Mouse (Mus musculus) CH12.LX (cell line): ENCODE measurements around the gene Dhrs4. TPM values are rescaled to one million over a fixed set of nuclear protein-coding genes. Genes with fewer than 3 reads are reported as not detected.

Source experiments
- DNase-seq: peaks from one replicate; pipeline ENCODE4 v3.0.0-alpha.2; 2013; ENCODE audit errors: extremely low read depth
- H3K27ac ChIP-seq: 2 replicates; pipeline ENCODE4 v1.5.1; 2012; ENCODE audit warnings: low read depth, mild to moderate bottlenecking, control low read depth, moderate library complexity; ENCODE audit not compliant: insufficient read depth
- H3K27me3 ChIP-seq: replicated peaks from 2 replicates; pipeline ENCODE3; 2012; ENCODE audit warnings: inconsistent platforms
- H3K36me3 ChIP-seq, 2 experiments: replicated peaks in 1 of 2; 2 replicates each; pipeline versions ENCODE3 to v1.6.1; 2012; ENCODE audit warnings: inconsistent platforms in 1 of 2, low read length in 1 of 2, mild to moderate bottlenecking in 1 of 2, mixed read lengths in 1 of 2, moderate library complexity in 1 of 2; ENCODE audit not compliant: control insufficient read depth in 1 of 2, insufficient read depth in 1 of 2
- H3K4me1 ChIP-seq, 2 experiments: 2 replicates each; pipeline ENCODE4 v1.6.1; 2012; ENCODE audit warnings: inconsistent platforms in 1 of 2, moderate library complexity in 1 of 2; ENCODE audit not compliant: insufficient read depth in 2 of 2, control insufficient read depth in 1 of 2
- H3K4me2 ChIP-seq: 2 replicates; pipeline ENCODE4 v1.6.1; 2012; ENCODE audit warnings: low read depth, mild to moderate bottlenecking, control low read depth; ENCODE audit not compliant: poor library complexity, insufficient read depth, severe bottlenecking
- H3K4me3 ChIP-seq, 3 experiments: fragments of 150-350 bp in 1 of 3; sonication (generic) in 1 of 3; replicated peaks in 1 of 3; 2 replicates each; pipeline versions ENCODE3 to v1.5.1; 2011 to 2012; ENCODE audit warnings: low read depth in 2 of 3, low read length in 2 of 3, mild to moderate bottlenecking in 2 of 3, moderate library complexity in 2 of 3, control low read depth in 1 of 3, improper control_type of control experiment in 1 of 3, inconsistent platforms in 1 of 3, mixed read lengths in 1 of 3; ENCODE audit not compliant: poor library complexity in 1 of 3
- H3K79me2 ChIP-seq: replicated peaks from 2 replicates; pipeline ENCODE4 v1.6.1; 2012; ENCODE audit warnings: mild to moderate bottlenecking, moderate library complexity; ENCODE audit not compliant: control insufficient read depth, poor library complexity, insufficient read depth, severe bottlenecking; ENCODE audit errors: extremely low read depth
- H3K9ac ChIP-seq: 2 replicates; pipeline ENCODE4 v1.6.1; 2012; ENCODE audit warnings: low read depth, mild to moderate bottlenecking, control low read depth, moderate library complexity; ENCODE audit not compliant: insufficient read depth
- H3K9me3 ChIP-seq: replicated peaks from 2 replicates; pipeline ENCODE3; 2012; ENCODE audit warnings: low read length, inconsistent platforms, mixed read lengths
- BHLHE40 ChIP-seq: IDR thresholded peaks from 2 replicates; pipeline ENCODE4 v1.6.1; 2011; ENCODE audit warnings: mild to moderate bottlenecking, low read depth, low read length, improper control_type of control experiment
- E2F4 ChIP-seq: IDR thresholded peaks from 2 replicates; pipeline ENCODE4 v1.6.1; 2011; ENCODE audit warnings: low read depth, low read length, improper control_type of control experiment; ENCODE audit not compliant: insufficient replicate concordance
- ELF1 ChIP-seq: IDR thresholded peaks from 2 replicates; pipeline ENCODE4 v1.6.1; 2014; ENCODE audit warnings: low read depth, mild to moderate bottlenecking, inconsistent platforms, low read length, improper control_type of control experiment
- EP300 ChIP-seq: IDR thresholded peaks from 2 replicates; pipeline ENCODE4 v1.6.1; 2011; ENCODE audit warnings: low read length, improper control_type of control experiment
- ETS1 ChIP-seq: conservative IDR thresholded peaks from 2 replicates; pipeline ENCODE4 v1.6.1; 2012; ENCODE audit warnings: low read depth, mild to moderate bottlenecking, inconsistent platforms, low read length, improper control_type of control experiment, moderate library complexity
- GABPA ChIP-seq: IDR thresholded peaks from 2 replicates; pipeline ENCODE4 v1.6.1; 2012; ENCODE audit warnings: low read depth, low read length, improper control_type of control experiment, inconsistent platforms; ENCODE audit not compliant: insufficient replicate concordance
- HCFC1 ChIP-seq: IDR thresholded peaks from 2 replicates; pipeline ENCODE4 v1.6.1; 2012; ENCODE audit warnings: low read depth, mild to moderate bottlenecking, inconsistent platforms, low read length, improper control_type of control experiment
- IRF4 ChIP-seq: IDR thresholded peaks from 2 replicates; pipeline ENCODE4 v1.6.1; 2014; ENCODE audit warnings: low read depth, mild to moderate bottlenecking, inconsistent platforms, low read length, improper control_type of control experiment
- JUN ChIP-seq: IDR thresholded peaks from 2 replicates; pipeline ENCODE4 v1.6.1; 2011; ENCODE audit warnings: low read depth, mild to moderate bottlenecking, low read length, improper control_type of control experiment, moderate library complexity; ENCODE audit not compliant: insufficient read depth
- JUND ChIP-seq: conservative IDR thresholded peaks from 2 replicates; pipeline ENCODE4 v1.6.1; 2011; ENCODE audit warnings: low read depth, low read length, improper control_type of control experiment
- MAFK ChIP-seq: IDR thresholded peaks from 2 replicates; pipeline ENCODE4 v1.6.1; 2011; ENCODE audit warnings: low read length, improper control_type of control experiment; ENCODE audit not compliant: insufficient replicate concordance
- MEF2A ChIP-seq: IDR thresholded peaks from 2 replicates; pipeline ENCODE4 v1.6.1; 2014; ENCODE audit warnings: low read depth, mild to moderate bottlenecking, inconsistent platforms, low read length, improper control_type of control experiment, borderline replicate concordance
- MYC ChIP-seq: IDR thresholded peaks from 2 replicates; pipeline ENCODE4 v1.6.1; 2011; ENCODE audit warnings: low read depth, mild to moderate bottlenecking, improper control_type of control experiment, low read length
- PAX5 ChIP-seq: IDR thresholded peaks from 2 replicates; pipeline ENCODE4 v1.6.1; 2012; ENCODE audit warnings: low read length, inconsistent platforms, mixed read lengths
- POLR2A ChIP-seq: IDR thresholded peaks from 2 replicates; pipeline ENCODE4 v1.6.1; 2011; ENCODE audit warnings: low read depth, mild to moderate bottlenecking, improper control_type of control experiment, low read length
- POLR2AphosphoS2 ChIP-seq: IDR thresholded peaks from 2 replicates; pipeline ENCODE4 v1.6.1; 2011; ENCODE audit warnings: low read depth, low read length, improper control_type of control experiment
- RAD21 ChIP-seq: IDR thresholded peaks from 2 replicates; pipeline ENCODE4 v1.6.1; 2011; ENCODE audit warnings: low read depth, mild to moderate bottlenecking, low read length, improper control_type of control experiment, moderate library complexity
- SIN3A ChIP-seq: IDR thresholded peaks from 2 replicates; pipeline ENCODE4 v1.6.1; 2012; ENCODE audit warnings: low read length, improper control_type of control experiment, inconsistent platforms
- SMC3 ChIP-seq: IDR thresholded peaks from 2 replicates; pipeline ENCODE4 v1.6.1; 2011; ENCODE audit warnings: low read depth, low read length, improper control_type of control experiment
- UBTF ChIP-seq: IDR thresholded peaks from 2 replicates; pipeline ENCODE4 v1.6.1; 2012; ENCODE audit warnings: low read depth, mild to moderate bottlenecking, inconsistent platforms, low read length, improper control_type of control experiment, moderate library complexity
- USF1 ChIP-seq: IDR thresholded peaks from 2 replicates; pipeline ENCODE4 v1.6.1; 2014; ENCODE audit warnings: low read depth, mild to moderate bottlenecking, inconsistent platforms, low read length, improper control_type of control experiment
- USF2 ChIP-seq: conservative IDR thresholded peaks from 2 replicates; pipeline ENCODE4 v1.6.1; 2011; ENCODE audit warnings: low read depth, low read length, improper control_type of control experiment
- ZKSCAN1 ChIP-seq: IDR thresholded peaks from 2 replicates; pipeline ENCODE4 v1.6.1; 2012; ENCODE audit warnings: low read depth, inconsistent platforms, low read length, improper control_type of control experiment, borderline replicate concordance
- ZMIZ1 ChIP-seq: IDR thresholded peaks from 2 replicates; pipeline ENCODE4 v1.6.1; 2012; ENCODE audit warnings: low read depth, mild to moderate bottlenecking, inconsistent platforms, low read length, improper control_type of control experiment
- ZNF384 ChIP-seq: IDR thresholded peaks from 2 replicates; pipeline ENCODE4 v1.6.1; 2012; ENCODE audit warnings: low read depth, low read length, improper control_type of control experiment, inconsistent platforms
- dilution Hi-C: fragments of 300-500 bp; cut with MboI; formaldehyde crosslinking; loops from 2 replicates; pipeline ENCODE4 v1.14.3; 2020; ENCODE audit warnings: low sequenced_read_pairs; ENCODE audit not compliant: extremely low pct_unique_long_range_greater_than_20kb, extremely low pct_ligation_motif_present
- in situ Hi-C: fragments of 300-500 bp; cut with MboI; formaldehyde crosslinking; loops from 3 replicates; pipeline ENCODE4 v1.14.3; 2019; ENCODE audit warnings: low sequenced_read_pairs, low pct_ligation_motif_present, low pct_unique_long_range_greater_than_20kb, mixed read lengths
- polyA plus RNA-seq: library from polyadenylated mRNA; unstranded; fragments of >175 nt; gene quantifications from 2 replicates; pipeline ENCODE4 v1.2.1, GENCODE M21; 2012; ENCODE audit warnings: low read depth; ENCODE audit not compliant: insufficient read length
- total RNA-seq, 2 experiments: library from RNA; depleted of rRNA; stranded (reverse); fragments of 300-350 nt in 1 of 2; fragments of >200 nt in 1 of 2; gene quantifications; 2 replicates each; pipeline ENCODE4 v1.2.3; 2012 to 2014

Dhrs4 gene
- total and polyA plus RNA-seq, 3 experiments: 27.9 to 60.2 (median 37.3) TPM

- no peaks in the 10 kb centered on the region for H3K36me3 ChIP-seq
- TF ChIP-seq POLR2A (no peak), EP300 (no peak), GABPA (no peak), MAFK (no peak), MYC (no peak), ZKSCAN1 (no peak), SIN3A (no peak), BHLHE40 (no peak), RAD21 (no peak), ETS1 (no peak), E2F4 (no peak), SMC3 (no peak), JUND (no peak), ZNF384 (no peak), UBTF (no peak), USF2 (no peak), PAX5 (no peak), HCFC1 (no peak), USF1 (no peak), ZMIZ1 (no peak)
- no peak overlapping the region for H3K9ac ChIP-seq
- H3K27me3 ChIP-seq: peaks cover 15% of the 10 kb centered on the region
- no peak for DNase-seq
- no peak overlapping the region for H3K4me2 ChIP-seq
- H3K4me3 ChIP-seq: no peak overlapping the region
- dilution Hi-C loops: no loop called here
- no peaks in the 10 kb centered on the region for H3K79me2 ChIP-seq
- H3K4me1 ChIP-seq: no peaks in the 10 kb centered on the region
- in situ Hi-C loops: no loop called here
- H3K27ac ChIP-seq: no peak overlapping the region
- peaks cover 10% of the 10 kb centered on the region for H3K9me3 ChIP-seq
Observed at GRCm38 (mm10) chr14:55460297-55460696, 18.3 kb upstream of the Dhrs4 start.

GRCm38 (mm10) chr14:55461757-55462156 lies 16.8 kb upstream of the Dhrs4 start:
- no peaks in the 10 kb centered on the region for H3K36me3 ChIP-seq
- no peak overlapping the region for H3K9ac ChIP-seq
- H3K4me1 ChIP-seq: no peaks in the 10 kb centered on the region
- H3K27me3 ChIP-seq: peaks cover 20% of the 10 kb centered on the region
- DNase-seq: no peak
- TF ChIP-seq USF1: no peak
- no peak for TF ChIP-seq MEF2A
- TF ChIP-seq POLR2A: no peak
- TF ChIP-seq ELF1: no peak
- TF ChIP-seq IRF4: no peak
- no peak for TF ChIP-seq BHLHE40
- TF ChIP-seq JUN: no peak
- no peak for TF ChIP-seq POLR2AphosphoS2
- H3K9me3 ChIP-seq: no peaks in the 10 kb centered on the region
- H3K27ac ChIP-seq: no peak overlapping the region
- dilution Hi-C loops: no loop called here
- no peak overlapping the region for H3K4me3 ChIP-seq
- peak overlapping the region; percentile 40; the same call in 1 of the 2 replicates for H3K4me2 ChIP-seq
- in situ Hi-C loops: no loop called here
- no peaks in the 10 kb centered on the region for H3K79me2 ChIP-seq
